ENCODE assay signal across 5 mouse cellular contexts in genomic region chrX:34325173-34325572, GRCm38 (mm10).
DNase-seq lines count a peak whose midpoint lies in the region.
"Not testable (repeated sequence)": the region's sequence is repeated elsewhere in the genome, so short reads cannot be mapped to it uniquely, and the experiment has no call there.

No protein-coding gene starts in this region.

- DNase-seq in adrenal gland, adult 8-10 months = peak; percentile 7
- DNase-seq in heart, postnatal 25 days (ENCODE audit: low spot score) = peak; percentile 17
- DNase-seq in kidney, adult 18-20 months = peak; percentile 13
- peak; percentile 6 for DNase-seq in lung, postnatal 36 days
- peak; percentile 4 for DNase-seq in ovary, postnatal 36 days (ENCODE audit: low spot score)

- intact Hi-C loops in heart, postnatal 25 days (cut with DNase I) = not testable (repeated sequence)

Comparison
In these comparisons a context has a peak if more than half of its experiments do, and no peak if none do; other contexts are left out.
1. Peak in every context shown above with its lines: DNase-seq.